Mouse (Mus musculus) heart, postnatal 4 days (tissue): Measurements from ENCODE around the gene Evi5l. TPM values are rescaled to one million over a fixed set of nuclear protein-coding genes. Genes with fewer than 3 reads are reported as not detected.
"Not testable (repeated sequence)": the region's sequence is repeated elsewhere in the genome, so short reads cannot be mapped to it uniquely, and the experiment has no call there.

ENCODE experiments used
- DNase-seq: peaks from one replicate; pipeline ENCODE4 v3.0.0; 2021
- total RNA-seq, 2 experiments: library from RNA; stranded (reverse); gene quantifications; 2 replicates each; pipeline ENCODE4 v1.2.3; 2021

The Evi5l gene
- total RNA-seq, 2 experiments from 2014 or later = 19.1 to 26.0 TPM

GRCm38 (mm10) chr8:4239193-4239890 lies 73.0 kb downstream of the Evi5l start:
- no peak for DNase-seq

GRCm38 (mm10) chr8:4245061-4245460 lies 78.7 kb downstream of the Evi5l start:
- no peak for DNase-seq

GRCm38 (mm10) chr8:4245737-4246136 lies 79.4 kb downstream of the Evi5l start:
- DNase-seq = no peak

- DNase-seq = no peak
Observed at GRCm38 (mm10) chr8:4247241-4247640, 80.9 kb downstream of the Evi5l start.

- DNase-seq = no peak
Observed at GRCm38 (mm10) chr8:4247951-4248540, 81.7 kb downstream of the Evi5l start, which contains the start of gene Tgfbr3l. Gene Tgfbr3l, plus strand, starts transcription at chr8:4248214.

- peak; percentile 69 for DNase-seq
Observed at GRCm38 (mm10) chr8:4249213-4249612, 82.8 kb downstream of the Evi5l start.

- DNase-seq = peak; percentile 90
Observed at GRCm38 (mm10) chr8:4250306-4250970, 84.1 kb downstream of the Evi5l start.

- no peak for DNase-seq
Observed at GRCm38 (mm10) chr8:4252116-4252760, 85.9 kb downstream of the Evi5l start.

GRCm38 (mm10) chr8:4252934-4253841 lies 86.8 kb downstream of the Evi5l start, which contains the start of gene Snapc2:
Gene Snapc2, plus strand, starts transcription at chr8:4253080.
- DNase-seq = peak; percentile 96

GRCm38 (mm10) chr8:4254001-4254400 lies 87.6 kb downstream of the Evi5l start:
- DNase-seq = peak; percentile 77

- DNase-seq = not testable (repeated sequence)
Observed at GRCm38 (mm10) chr8:4255471-4255870, 89.1 kb downstream of the Evi5l start.

- DNase-seq = no peak
Observed at GRCm38 (mm10) chr8:4256911-4257310, 90.5 kb downstream of the Evi5l start.

GRCm38 (mm10) chr8:4257350-4257749 lies 91.0 kb downstream of the Evi5l start:
- DNase-seq = no peak

- peak; percentile 87 for DNase-seq
Observed at GRCm38 (mm10) chr8:4258233-4258632, 91.9 kb downstream of the Evi5l start.

GRCm38 (mm10) chr8:4258678-4259077 lies 92.3 kb downstream of the Evi5l start:
- no peak for DNase-seq

GRCm38 (mm10) chr8:4259125-4259804 lies 92.9 kb downstream of the Evi5l start, which contains the start of gene Ctxn1:
Gene Ctxn1, minus strand, starts transcription at chr8:4259274.
- peak; percentile 97 for DNase-seq

- no peak for DNase-seq
Observed at GRCm38 (mm10) chr8:4259805-4260170, 93.4 kb downstream of the Evi5l start.
